Mouse (Mus musculus) cerebellum, postnatal 10 days (tissue): ENCODE measurements around the gene Cables2.
A peak's percentile ranks its signal among the peaks of the same experiment; 100 is the strongest.

Experiments used
- DNase-seq, 2 experiments: peaks; one replicate each; pipeline ENCODE4 v3.0.0; 2021; ENCODE audit warnings: mixed read lengths in 2 of 2

Cables2 gene

GRCm38 (mm10) chr2:180273394-180274244 lies at the start of gene Cables2:
Gene Cables2 (minus strand): TSS chr2:180273496.
- DNase-seq: peak; percentile 94 to 97

DNA sequence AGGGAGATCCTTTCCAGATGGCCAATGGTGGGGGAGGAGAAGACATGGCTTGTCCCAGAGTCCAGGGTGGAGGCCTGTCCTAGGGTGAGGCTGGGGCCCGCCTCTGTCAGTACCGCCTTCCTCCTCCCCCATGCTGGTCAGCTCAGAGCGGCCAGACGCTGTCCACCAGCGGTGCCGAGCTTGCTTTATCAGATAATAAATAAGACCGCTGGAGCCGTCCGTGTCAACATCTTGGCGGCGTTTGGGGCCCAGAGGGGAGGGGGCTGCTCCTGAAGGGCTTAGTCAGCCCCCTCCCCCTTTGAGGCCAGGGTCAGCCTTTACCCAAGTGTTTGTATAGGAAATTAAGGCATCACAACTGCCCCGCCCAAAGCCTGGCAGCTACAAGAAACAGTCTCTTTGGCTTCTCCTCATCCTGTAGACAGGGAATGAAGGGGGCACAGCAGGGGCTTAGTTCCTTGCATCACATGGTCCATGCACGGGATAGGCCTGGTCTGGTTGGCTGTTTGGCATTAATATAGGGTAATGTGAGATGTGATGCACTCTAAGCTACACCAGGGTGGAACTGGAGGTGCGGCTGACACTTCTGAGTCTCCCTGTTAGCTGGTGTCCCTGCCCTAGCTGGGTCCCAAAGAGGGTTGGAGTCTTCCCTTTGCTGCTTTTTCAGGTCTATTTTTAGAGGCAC lies 49.5 kb upstream of the Cables2 start:
- DNase-seq: no peak

DNA sequence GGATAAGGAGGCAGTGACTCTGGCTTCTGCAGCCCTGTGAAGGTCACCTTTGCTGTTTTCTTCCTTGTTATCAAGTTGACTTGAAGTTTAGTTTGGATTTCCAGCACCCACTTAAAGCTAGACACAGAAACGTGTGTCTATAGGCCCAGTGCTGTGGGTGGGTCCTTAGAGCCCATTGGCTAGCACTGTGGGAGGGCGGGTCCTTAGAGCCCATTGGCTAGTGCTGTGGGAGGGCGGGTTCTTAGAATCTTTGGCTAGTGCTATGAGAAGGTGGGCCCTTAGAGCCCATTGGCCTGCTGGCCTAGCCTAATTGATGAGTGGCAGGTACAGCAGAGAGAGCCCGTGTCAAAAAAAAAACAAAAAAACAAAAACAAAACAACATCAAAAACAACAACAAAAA lies 46.9 kb upstream of the Cables2 start:
- DNase-seq: no peak

DNA sequence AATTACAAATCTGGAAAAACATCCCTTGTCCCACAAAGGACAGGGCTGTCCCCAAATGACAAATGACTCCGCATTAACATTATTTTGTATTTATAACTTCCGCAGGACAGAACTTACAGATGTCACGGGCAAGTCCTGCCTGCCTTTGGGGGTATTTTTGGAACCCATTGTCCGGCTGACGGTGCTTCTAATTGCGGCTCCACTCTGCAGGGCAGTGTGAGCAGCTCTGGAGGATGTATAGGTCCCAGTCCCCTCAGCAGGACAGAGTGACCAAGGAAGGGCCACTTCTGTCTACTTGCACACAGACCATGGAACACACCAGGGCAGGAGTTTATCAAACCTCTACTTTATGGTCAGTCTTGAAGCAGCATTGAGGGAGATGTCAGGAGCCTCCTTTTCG lies 44.3 kb upstream of the Cables2 start:
- DNase-seq: no peak

- no peak for DNase-seq
These were observed 41.0 kb upstream of the Cables2 start for GRCm38 (mm10) chr2:180314292-180314691.

DNA sequence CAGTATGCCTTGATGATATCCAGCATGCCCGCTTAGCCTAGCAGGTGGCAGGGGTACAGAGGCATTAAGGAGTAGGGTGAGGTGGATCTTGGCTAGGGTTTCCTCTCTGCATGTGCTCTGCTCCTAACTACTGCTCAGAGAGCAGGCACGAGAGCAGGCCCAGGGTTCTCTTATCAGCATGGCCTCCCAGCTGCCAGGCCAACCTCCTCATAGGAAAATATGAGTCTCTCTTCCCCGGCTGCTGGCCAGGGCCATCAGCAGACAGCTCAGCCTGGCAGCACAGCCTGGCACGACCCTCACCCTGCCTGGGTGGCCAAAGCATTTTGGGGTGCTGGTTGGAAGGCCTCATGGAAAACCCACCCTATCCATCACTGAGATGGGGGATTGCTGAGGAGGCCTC lies 37.9 kb upstream of the Cables2 start:
- DNase-seq: no peak

DNA sequence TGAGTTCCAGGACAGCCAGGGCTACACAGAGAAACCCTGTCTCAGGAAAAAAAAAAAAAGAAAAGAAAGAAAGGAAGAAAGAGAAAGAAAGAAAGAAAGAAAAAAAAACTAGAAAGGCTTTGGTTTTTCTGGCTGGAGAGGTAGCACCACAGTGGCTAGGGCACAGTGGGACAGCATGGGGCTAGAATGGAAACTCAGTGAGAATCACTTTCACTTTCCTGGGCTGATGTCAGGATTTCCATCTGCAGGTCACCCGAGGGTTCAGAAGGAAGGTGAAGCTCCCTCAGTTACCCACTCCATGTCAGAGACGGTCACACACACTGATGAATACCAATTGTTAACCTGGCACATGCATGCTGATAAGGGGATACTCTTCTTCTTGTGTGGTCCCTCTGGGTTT lies 34.4 kb upstream of the Cables2 start:
- DNase-seq: no peak

DNA sequence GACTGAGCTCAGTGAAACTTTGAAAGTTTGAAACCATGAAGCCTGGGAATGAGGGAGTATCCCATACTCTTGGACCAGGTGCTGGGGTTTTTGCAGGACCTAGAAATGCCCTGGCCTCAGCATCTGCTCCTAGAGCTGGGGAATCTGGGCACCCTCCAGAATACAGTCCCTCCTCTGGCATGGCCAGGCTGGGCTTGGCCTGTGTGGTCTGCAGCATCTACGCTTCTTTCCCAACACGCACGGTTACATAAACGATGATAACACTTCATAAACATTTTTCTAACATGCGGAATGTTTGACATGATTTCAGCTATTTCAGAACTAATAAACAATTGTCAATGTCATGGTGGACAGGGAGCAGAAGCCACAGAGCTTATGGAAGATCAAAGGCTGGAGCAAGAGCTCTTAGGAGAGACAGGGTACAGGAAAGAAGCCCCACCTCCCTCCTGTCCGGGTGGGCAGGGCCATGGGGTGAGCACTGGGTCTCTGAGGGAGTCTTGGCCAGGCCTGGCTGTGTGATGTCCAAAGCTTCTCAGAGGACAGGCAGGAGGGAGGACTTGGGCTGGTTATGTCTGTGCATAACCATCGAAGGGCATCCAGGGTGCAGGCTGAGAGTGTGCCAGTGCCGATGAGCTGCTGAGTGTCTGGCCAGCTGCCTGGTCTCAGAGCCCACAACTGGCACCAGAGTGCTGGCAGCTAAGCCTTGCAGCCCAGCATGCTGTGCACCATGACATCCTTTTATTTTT lies 33.3 kb upstream of the Cables2 start:
- peak; percentile 66 to 81 for DNase-seq

GRCm38 (mm10) chr2:180306009-180306408 lies 32.7 kb upstream of the Cables2 start:
- DNase-seq: no peak

DNA sequence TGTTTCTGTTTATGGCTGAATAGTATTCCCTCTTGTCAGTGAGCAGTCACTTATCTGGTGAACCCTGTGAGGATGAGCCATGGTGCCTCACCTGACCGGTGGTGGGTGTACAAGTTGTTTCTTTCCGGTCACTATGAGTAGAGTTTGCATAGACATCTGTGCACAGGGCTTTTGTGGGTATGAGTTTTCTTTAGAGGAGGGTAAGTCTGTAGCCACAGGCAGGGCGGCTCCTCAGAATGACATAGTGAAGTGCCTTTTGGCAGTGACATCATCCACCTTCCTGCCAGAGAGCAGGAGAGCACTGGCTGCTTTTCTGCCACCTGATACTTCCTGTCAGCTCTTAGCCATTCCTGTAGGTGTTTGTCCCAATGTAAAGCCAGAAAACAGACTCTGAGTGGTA lies 32.2 kb upstream of the Cables2 start:
- DNase-seq: no peak

GRCm38 (mm10) chr2:180304554-180304953 lies 31.3 kb upstream of the Cables2 start:
- no peak for DNase-seq

- no peak for DNase-seq
These were observed 30.2 kb upstream of the Cables2 start for GRCm38 (mm10) chr2:180303468-180303867.

DNA sequence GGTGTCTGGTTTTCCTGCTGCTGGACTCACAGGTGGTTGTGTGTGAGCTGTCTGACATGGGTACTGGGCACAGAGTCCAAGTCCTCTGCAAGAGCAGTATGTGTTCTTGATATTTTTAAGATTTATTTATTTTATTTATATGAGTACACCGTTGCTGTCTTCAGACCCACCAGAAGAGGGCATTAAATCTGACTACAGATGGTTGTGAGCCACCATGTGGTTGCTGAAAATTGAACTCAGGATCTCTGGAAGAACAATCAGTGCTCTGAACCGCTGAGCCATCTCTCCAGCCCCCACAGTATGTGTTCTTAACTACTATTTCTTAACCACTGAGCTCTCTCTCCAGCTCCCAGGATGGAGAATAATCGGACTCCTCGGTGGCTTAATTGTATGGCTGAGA lies 28.9 kb upstream of the Cables2 start:
- DNase-seq: no peak

DNA sequence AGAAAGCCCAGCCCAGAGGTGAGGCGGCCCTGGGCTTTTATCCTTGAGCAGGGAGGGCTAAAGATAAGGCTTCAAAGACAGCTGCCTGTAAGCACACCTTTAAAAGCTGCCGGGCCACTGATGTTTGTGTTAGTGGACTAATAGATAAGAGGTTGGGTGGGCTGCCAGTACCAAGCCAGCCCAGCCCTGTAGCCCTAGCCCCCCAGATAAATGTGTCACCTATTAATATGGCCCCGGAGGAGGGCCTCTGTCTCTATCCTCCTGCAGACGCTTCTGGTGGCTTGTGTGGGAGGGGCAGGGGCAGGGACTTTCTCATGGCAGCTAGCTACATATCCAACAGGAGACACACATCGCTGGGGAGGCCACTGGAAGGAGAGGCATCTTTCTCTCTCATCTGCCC lies 27.5 kb upstream of the Cables2 start:
- no peak for DNase-seq

GRCm38 (mm10) chr2:180300252-180300651 lies 27.0 kb upstream of the Cables2 start:
- no peak for DNase-seq

- DNase-seq: no peak
These were observed 19.6 kb upstream of the Cables2 start for GRCm38 (mm10) chr2:180292906-180293305.

GRCm38 (mm10) chr2:180292026-180292425 lies 18.7 kb upstream of the Cables2 start:
- no peak for DNase-seq

- DNase-seq: no peak
These were observed 18.3 kb upstream of the Cables2 start for GRCm38 (mm10) chr2:180291566-180291965.

DNA sequence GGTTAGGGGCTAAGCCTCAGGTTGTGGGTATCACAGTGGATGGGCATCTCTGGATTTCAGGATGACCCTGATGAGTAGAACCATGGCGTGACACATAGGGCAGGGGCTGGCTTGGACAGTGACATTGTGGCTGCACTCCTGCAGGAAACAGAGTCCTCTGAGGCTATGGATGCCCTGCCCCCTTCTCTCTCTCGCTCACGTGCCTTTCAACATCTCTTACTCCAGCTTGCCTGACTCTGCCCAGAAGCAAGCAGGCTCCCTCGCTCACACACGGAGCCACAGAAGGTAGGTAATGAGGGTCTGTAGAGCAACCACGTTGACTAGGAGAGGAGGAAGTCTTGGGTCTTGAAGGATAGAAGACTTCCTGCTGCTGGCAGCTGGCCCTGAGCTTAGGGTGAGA lies 17.2 kb upstream of the Cables2 start:
- no peak for DNase-seq

GRCm38 (mm10) chr2:180289440-180290108 lies 16.3 kb upstream of the Cables2 start, which contains the start of gene Rbbp8nl:
Gene Rbbp8nl (minus strand): TSS chr2:180289879.
- no peak for DNase-seq

DNA sequence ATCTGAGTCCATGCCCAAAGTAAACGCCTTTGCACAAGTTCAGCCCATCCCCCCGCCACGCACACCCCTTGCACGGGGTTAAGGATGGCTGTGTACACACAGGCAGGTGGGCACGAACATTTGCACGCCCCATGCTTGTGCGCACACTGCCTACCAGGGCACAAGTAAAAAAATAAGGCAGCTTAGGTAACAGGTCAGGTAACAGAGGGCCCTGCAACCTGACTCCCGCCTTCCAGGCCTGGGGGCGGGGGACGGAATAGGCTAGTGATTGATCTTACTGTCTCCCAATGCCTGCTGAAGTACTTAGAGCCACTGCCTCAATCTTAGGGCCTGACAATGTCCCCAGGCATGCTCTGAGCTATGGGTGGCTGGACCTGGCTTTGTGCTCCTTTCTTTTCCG lies 15.7 kb upstream of the Cables2 start:
- no peak for DNase-seq

- DNase-seq: no peak
These were observed 6.0 kb upstream of the Cables2 start for GRCm38 (mm10) chr2:180279321-180279720.

GRCm38 (mm10) chr2:180277773-180278320 lies 4.6 kb upstream of the Cables2 start:
- DNase-seq: no peak
